Mouse (Mus musculus) ovary, postnatal 10 days (tissue): Measurements from ENCODE around the gene Tmem108.

Experiments
- DNase-seq: peaks from one replicate; pipeline ENCODE4 v3.0.0; 2022; ENCODE audit warnings: low spot score

Gene Tmem108

GRCm38 (mm10) chr9:103720021-103720420 is 41.6 kb downstream of the Tmem108 start:
- DNase-seq, result no peak

GRCm38 (mm10) chr9:103716002-103716401 is 45.6 kb downstream of the Tmem108 start:
- no peak for DNase-seq

GRCm38 (mm10) chr9:103715352-103715751 is 46.3 kb downstream of the Tmem108 start:
- DNase-seq, result no peak

GRCm38 (mm10) chr9:103713230-103713629 is 48.4 kb downstream of the Tmem108 start:
- no peak for DNase-seq

DNA sequence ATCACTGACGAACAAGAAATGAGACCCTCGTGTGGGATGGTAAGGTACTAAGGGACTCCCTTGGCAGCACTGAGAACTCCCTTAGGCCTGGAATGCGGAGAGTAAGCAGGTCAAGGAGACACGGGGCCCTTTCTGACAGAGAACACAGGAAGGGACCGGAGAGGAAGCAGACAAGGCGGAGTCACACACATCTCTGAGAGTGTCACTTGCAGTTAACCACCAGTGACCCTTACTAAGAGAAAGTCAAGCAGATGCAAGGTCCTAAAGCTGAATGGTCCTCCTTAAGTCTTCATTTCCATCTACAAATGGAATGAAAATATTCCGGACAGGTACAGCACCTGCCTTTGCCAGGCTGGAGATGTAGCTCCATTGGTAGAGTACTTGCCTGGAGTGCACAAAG is 48.9 kb downstream of the Tmem108 start:
- no peak for DNase-seq

DNA sequence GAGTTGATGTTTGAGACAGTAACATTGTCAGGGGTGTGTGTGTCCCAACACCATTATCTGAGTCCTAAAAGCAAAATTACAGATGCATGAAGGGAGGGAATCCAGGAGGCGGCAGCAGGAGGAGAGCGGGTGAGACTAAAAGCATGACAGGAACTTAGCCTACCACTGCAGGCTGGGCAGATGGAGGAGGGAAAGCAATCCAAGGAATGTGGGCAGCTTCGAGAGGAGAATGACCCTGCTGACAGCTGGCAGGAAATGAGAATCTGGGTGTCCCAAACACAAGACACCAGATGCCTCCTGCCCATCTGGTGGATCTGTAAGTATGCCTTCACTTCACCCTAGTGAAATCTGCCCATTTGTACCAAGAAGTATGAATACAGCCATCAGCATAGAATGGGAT is 51.9 kb downstream of the Tmem108 start:
- no peak for DNase-seq

- DNase-seq, result no peak
Observed at GRCm38 (mm10) chr9:103708514-103709173, 53.0 kb downstream of the Tmem108 start.

DNA sequence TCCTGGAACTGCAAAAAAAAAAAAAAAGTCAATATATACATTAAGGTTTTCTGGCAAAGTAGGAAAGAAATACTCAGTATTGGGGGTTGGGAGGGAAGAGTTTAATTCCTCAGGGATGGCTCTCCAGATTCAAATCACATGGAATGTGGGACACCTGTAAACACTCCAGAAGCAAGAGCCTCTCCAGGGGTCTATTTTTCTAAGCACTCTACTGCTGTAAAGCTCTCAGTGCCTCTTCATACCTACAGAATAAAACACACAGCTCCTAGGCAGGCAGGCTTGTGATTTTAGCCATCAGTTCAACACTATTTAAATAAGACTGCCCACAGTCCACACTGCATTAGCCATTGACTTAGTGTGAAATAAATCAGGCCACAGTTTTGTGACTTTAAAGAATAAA is 53.8 kb downstream of the Tmem108 start:
- no peak for DNase-seq

DNA sequence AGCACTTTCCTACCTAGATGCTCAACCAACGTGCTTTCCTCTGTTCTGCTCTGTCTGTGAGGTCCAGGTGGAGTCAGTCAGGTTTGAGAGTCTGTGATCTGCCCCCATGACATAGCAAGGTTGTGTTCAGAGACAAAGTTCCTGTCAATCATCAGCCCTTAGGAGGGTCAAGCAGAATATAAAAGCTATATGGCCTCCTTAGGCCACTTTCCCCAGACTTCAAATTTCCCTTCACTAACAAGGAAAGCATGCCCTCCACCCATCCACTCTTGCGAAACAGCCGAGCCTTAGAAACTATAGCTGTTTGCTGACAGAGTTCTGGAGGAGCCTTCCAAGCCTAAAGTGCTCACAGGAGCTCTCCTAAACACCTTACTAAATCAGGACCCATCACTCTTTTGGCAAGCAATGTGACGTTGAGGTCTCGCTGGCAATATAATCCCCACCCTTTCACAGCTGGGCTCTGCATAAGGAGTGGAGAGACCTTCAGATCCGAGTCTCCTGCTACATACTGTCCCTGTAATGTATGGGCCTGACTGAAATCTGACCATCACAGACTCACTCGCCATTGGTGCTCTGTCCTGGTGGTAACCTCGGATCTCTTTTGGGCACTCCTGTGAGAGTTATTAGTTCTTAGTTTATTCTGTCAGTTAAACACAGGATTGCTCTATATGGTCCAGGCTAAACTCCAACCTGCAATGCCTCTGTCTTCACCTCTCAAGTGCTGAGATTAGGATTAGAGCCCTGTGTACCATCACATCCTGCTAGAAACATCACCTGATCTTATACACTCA is 54.4 kb downstream of the Tmem108 start:
- no peak for DNase-seq

DNA sequence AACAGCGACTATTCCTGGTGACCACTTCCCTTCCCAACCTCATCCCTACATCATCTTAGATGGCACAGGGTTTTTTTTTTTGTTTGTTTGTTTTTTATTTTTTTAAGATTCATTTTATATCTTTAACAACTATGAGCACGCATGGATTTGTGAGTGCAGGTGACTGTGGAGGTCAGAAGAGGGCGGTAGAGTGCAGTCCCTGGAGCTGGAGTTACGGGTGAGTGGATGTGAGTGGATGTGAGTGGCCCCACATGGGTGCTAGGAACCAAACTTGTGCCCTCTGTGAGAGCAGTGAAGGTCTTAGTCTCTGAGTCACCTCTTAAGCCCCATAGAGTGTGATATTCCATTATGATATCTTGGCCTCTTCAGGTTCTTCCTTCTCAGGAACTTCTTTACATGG is 55.9 kb downstream of the Tmem108 start:
- no peak for DNase-seq

- DNase-seq, result no peak
Observed at GRCm38 (mm10) chr9:103703014-103703413, 58.6 kb downstream of the Tmem108 start.

- DNase-seq, result no peak
Observed at GRCm38 (mm10) chr9:103702452-103702851, 59.2 kb downstream of the Tmem108 start.

DNA sequence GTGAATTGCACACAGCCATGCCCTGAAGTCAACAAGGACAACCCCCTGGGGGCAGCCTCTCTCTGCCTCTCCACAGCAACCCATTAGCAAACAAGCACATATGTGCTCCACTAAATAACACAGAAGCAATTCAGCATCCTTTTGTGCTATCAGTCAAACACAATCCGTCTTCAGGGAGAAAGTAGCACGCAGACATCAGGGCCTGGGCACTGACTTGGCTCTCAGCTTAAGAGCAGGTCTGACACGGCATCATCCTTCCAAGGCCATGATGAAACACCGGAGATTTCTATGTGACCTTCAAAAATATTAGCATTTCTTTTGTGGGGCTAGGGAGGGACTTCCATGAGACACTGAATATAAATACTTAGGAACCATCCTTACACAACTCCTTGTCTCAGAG is 60.2 kb downstream of the Tmem108 start:
- no peak for DNase-seq

DNA sequence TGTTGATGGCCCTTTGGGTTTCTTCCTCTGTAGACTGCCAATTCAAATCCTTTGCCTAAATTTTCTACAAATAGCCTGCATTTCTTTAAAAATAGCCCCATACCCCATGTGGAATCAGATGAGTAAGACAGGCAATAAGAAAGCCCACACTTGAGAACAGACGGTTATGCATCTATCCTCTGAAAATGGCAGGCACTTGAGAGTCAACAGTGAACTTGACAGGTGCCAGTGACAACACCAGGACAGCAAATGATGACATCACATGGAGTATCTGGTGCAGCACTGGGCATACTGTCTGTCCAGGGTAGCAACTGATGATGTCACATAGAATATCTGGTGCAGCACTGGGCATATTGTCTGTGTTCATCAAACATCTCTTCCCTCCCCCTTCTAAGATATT is 61.4 kb downstream of the Tmem108 start:
- no peak for DNase-seq

DNA sequence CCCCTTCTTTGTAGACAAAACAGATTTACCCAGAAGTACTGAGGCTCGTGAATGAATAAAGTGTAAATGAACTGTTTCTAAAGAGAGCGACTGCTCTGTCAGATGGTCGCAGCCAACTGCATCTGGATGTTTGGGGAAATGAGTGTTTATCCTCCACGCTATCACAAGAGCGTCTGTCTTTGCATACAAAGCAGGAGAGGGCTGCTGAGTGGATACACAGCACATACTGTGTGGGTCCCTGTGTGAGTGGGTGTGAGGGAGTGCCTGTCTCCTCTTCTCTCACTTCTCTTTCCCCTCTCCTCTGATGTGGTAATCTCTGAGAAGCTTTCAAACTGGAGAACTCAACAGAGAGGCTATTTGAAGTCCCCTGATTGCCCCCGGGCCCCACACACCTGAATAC is 64.7 kb downstream of the Tmem108 start:
- DNase-seq, result no peak

GRCm38 (mm10) chr9:103693826-103694225 is 67.8 kb downstream of the Tmem108 start:
- DNase-seq, result no peak

- DNase-seq, result no peak
Observed at GRCm38 (mm10) chr9:103692699-103693098, 68.9 kb downstream of the Tmem108 start.

GRCm38 (mm10) chr9:103691847-103692246 is 69.8 kb downstream of the Tmem108 start:
- DNase-seq, result no peak

DNA sequence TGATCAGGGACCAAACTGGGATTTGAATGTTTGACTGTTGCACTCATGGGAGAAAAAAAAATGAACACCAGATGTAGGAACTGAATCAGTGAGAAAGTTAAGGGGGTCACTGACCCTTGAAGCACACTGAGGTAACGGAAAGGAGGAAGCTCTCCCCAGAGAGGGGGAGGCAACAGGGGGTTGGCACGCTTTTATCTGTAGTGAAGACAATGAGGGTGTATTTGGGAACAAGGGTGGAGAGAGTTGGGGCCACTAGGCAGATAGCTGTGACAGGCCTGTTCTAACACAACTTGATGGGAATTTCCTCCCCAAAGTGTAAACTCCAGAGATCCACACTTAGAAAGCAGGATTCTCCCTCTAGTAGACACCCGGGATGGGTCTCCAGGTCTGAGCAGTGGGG is 71.2 kb downstream of the Tmem108 start:
- DNase-seq, result no peak

- DNase-seq, result no peak
Observed at GRCm38 (mm10) chr9:103689697-103690096, 71.9 kb downstream of the Tmem108 start.

- DNase-seq, result no peak
Observed at GRCm38 (mm10) chr9:103689006-103689405, 72.6 kb downstream of the Tmem108 start.

GRCm38 (mm10) chr9:103687130-103687529 is 74.5 kb downstream of the Tmem108 start:
- no peak for DNase-seq

DNA sequence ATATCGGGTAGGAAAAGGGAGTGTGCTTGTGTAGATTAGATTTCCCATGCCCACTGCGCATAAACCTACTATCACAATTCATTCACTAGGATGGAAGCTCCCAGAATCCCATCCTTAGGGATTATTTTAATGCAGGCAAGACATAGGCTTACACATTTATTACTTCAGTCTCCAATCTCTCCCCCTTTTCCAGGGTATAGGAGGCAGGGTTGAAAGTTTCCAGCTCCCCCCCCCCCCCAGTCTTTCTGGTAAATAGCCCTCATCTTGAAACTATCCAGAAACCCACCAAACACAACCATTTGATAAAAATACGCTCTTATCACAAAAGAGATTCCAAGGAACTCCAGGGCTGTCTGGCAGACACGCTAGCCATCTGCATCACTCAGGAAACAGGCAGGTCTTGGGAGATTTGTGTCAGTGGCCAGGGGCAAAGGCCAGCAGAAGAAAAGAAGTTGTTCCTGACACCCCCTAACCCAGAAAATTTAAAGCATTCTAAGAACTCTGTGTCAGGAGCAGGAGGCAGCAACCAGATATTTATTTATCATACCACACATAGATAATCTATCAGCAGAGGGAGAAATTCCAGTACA is 79.8 kb downstream of the Tmem108 start:
- no peak for DNase-seq
